Mouse (Mus musculus): Measurements from ENCODE around the gene Unc5c.

Unc5c gene

DNA sequence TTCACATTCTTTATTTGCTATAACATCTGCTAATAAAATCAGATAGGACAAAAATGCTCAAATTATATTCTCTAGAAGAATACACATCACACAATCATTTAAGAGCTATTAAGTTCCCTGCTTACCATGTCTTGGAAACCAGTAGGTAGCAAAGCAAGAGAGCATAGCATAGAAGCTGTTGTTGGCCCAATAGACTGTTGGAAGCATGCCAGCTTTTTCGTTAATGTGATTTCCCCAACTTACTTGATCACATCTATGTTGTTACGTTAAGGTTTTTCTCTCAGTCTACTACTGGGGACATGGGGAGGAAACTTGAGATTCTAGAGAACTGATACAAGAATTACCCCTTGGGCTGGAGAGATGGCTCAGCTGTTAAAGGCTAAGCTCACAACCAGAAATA is 133.0 kb downstream of the Unc5c start:
- DNase-seq (ENCODE audit: low read depth, low spot score): no peak

DNA sequence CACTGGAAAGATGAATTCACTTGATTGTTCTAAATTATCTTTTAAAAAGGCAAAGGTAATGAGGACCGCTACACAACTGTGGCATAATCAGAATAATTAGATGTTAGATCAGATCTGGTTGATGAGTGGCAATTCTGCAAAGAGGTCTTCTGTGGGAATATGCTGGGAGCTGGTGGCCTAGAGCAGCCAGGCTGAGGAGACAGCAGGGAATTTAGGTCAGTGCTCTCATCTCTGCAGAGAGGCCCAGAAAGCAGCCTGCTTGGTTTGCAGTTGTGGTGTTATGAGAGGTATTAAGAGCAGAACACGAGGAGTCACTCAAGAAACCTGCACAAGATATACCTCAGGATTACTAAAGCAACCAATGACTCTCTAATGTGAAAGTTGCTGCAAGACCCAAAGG is 133.9 kb downstream of the Unc5c start:
- DNase-seq (ENCODE audit: low read depth, low spot score): no peak

DNA sequence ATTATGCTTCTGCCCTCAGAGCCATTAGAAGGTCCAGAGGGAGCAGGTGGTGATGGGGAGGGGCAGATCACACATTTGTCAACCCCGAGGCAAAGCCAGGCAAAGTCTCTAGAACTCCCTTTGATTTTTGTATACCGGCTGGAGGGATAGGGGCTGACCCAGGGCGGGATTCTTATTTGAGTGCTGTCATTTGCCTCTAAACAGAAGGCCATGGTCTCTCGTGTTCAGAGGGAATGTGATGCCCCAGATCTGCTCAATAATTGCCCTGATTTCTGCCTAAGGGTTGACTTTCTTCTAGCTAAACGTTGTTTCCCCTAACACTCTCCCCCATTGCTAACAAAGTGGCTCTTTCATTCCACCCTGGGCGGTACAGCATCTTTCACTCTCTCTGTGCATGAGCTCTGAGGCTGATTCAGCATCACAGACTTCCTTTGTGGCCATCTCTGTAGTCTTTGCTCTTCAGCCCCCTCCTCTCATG is 136.1 kb downstream of the Unc5c start:
- no peak for DNase-seq (ENCODE audit: low read depth, low spot score)

DNA sequence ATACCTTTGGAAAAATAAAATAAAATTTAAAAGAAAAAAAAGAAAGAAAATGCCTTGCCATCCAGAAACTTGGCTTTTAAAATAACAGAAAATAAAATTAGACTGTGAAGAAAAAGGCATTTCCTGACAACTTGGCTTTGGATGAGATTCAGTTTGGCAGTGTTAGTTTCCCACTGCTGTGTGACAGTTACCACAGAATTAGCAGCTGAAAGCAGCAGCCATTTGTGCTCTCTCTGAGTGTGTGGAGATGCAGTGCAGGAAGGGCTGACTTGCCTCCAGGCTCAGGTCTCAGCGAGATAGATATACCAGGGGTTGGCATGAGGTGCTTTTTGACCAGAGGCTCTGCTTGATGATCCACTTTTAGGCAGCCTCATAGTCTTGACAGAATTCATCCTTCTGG is 151.7 kb downstream of the Unc5c start:
- DNase-seq (ENCODE audit: low read depth, low spot score): no peak

DNA sequence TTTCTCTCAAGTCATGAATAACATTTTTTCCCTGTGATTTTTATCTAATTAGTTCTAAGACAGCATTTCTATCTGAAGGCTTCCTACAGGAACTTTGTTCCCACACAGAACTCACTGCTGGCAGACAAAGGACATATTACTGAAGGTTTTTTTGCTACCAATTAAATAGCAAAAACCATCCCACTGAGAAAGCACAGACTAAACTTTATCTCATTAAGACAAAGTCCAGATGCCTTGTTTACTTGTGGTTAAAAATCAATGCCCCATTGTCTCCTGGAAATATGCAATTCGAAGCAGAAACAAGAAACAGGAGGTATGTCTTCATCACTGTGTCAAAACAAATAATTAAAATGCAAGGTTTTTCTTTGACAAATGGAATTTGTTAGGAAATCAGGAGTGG is 153.7 kb downstream of the Unc5c start:
- no peak for DNase-seq (ENCODE audit: low read depth, low spot score)

DNA sequence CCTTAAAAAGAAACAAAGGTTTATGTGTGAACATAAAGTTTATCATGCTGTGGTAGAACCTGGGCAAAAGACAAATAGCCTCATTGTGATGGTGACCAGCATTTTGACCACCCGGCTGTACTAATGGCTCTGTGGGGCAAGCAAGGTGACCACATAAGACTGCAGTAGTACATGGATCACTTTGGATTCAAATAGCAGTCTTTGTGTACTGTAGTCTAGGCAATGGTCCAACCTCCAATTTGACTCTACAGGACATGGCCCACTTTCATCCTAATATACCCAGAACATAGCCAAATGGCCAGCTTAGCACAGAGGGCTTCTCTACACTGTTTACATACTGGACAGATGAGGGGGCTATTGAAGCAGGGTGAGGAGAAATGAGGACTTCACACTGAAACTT is 156.5 kb downstream of the Unc5c start:
- DNase-seq (ENCODE audit: low read depth, low spot score): no peak

DNA sequence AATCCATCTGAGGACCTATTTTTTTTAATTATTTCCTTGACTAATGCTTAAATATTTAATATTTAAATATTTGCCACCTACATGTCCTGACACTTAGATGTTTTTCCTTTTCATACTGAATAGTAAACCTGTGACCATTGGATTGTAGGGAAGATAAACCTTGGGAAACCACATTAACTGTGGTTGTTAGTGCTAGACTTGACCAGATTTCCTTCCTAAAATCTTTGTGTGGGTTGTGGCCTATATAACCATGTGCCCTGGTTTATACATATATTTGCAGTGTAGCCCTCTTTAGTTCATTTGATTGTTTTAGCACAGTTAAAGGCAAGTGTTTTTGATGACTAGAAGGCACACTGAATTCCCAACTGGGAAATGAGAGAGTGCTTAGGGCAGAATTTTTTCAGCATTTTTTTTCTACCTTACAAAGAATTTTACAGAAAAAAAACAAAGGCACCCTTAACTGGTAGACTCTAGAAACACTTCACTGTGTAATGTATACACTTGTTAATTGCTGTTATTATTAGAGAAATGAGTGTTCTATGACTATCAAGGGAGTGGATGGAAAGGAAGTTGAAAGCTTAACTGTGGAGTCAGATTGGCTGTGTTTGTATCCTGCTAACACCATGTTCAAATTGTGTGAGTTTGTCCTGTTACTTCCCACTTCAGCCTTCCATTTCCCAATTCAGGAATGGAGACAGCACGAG is 162.1 kb downstream of the Unc5c start:
- no peak for DNase-seq (ENCODE audit: low read depth, low spot score)

DNA sequence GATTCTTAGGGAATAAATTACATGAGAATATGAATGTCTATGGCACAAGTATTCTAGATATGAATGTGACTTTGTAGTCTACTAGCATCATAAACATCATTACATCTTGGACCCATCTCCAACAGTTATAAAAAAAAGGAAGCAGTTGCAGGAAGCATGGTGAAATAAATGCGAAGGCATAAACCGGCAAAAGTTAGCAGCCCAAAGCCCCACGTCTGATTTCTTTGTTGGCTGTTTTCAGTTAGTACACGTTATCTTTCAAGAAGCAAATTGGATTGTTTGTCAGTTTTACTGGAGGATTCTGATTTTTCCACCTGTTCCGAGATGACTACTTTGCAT is 162.6 kb downstream of the Unc5c start:
- no peak for DNase-seq (ENCODE audit: low read depth, low spot score)

DNA sequence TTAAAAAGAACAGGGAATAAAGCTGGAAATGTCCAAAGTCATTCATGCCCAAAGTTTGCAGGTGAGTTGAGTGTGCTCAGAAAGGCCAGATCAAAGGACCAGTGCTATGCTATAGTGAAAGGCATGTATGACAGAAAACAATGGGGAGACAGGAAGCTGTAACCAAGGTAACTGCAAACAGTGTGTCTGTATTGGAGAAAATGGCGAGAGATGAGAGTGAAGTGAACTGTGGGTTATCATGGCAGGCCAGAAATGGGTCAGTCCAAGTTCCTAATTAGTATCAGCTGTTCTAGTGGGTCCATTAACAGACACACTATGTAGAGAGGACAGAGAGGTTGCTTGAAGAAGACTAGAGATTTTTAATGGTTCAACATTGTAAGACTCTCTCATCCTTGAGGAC is 164.4 kb downstream of the Unc5c start:
- DNase-seq (ENCODE audit: low read depth, low spot score): no peak

DNA sequence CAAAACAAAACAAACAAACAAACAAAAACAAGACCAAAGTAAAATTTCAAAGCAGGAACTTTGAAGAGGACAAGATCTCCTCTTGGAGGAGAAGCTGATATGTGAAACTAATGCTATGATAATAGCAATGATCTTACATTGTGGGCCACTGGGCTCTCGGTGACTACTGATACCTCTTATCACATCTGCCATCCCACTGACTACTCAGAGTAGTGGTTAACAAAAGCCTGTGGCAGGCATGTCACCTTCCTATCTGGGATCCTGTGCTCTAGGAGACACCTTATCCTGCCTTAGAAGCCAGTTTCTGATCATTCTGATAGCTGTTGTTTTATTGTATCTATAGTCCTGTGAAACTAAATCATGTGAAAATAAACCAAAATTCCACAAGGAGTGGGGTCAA is 172.9 kb downstream of the Unc5c start:
- DNase-seq (ENCODE audit: low read depth, low spot score): no peak

DNA sequence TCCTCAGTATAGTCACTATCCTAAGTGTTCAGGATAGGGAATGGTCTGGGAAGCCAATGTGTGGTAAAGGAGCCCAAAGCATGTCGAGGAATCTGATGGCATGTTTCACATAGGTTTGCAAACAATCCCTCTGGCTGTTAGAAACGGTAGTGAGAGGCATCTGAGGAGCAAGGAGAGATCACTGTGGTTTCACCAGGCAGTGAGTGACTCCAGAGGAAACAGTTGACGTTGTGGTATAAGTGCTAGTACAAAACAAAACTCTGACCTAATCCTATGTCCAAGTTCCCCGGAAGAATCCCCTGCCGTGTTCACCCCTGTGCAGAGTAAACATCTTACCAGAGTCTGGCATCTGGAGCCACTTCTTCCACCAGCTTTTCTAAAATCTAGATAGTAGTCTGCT is 179.2 kb downstream of the Unc5c start:
- DNase-seq (ENCODE audit: low read depth, low spot score): no peak

DNA sequence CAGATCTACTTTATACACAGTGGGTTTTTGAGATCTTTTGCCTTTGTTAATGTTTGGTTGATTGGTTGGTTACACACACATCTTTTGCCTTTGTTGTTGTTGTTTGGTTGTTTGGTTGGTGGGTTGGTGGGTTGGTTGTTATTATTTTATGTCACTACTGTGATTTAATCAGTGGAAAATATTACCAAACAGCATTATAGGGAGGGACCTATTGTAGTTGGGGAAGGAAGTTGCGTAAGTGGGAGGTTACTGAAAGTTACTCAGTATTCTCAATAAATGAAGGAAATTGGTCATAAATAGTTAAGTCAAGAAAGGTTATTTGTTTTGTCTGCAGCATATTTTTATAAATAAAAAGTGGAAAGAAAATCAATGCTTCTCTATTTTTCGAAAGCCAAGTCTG is 181.6 kb downstream of the Unc5c start:
- DNase-seq (ENCODE audit: low read depth, low spot score): no peak

DNA sequence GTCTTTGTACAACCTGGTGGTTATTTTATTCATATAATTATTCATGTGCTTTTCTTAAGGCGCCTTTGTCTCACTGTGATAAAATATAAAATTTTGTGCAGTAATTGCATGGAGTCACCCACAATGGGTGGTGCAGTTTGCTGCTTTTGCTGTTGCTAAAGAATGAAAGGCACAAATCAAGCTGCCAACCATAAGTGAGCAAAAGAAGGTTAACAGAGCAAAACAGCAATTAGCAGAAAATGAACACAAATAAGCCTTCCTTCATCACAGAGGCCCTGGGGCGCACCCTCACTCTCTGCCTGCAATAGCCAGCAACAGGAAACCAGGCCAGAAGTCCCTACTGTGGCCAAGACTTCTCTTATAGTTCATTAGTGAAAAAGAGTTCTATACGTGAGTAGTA is 185.6 kb downstream of the Unc5c start:
- no peak for DNase-seq (ENCODE audit: low read depth, low spot score)

DNA sequence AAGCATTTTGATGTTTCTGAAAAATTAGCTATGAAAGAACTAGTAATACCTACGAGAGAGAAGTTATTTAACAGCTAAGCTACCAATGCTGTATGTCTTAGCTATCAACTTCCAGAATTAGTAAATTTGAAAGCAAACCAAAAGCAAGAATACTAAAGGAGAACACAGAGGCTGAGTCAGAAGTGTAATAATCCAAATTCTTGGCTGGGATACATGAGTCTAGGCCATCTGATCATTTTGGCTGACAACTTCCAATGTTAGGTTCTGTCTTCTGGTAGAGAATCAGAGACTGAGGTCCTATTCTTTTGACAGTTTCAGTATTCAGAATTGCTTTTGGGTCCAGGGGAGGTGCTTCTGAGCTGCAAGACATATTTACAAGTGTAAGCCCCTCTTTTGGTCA is 188.9 kb downstream of the Unc5c start:
- no peak for DNase-seq (ENCODE audit: low read depth, low spot score)

DNA sequence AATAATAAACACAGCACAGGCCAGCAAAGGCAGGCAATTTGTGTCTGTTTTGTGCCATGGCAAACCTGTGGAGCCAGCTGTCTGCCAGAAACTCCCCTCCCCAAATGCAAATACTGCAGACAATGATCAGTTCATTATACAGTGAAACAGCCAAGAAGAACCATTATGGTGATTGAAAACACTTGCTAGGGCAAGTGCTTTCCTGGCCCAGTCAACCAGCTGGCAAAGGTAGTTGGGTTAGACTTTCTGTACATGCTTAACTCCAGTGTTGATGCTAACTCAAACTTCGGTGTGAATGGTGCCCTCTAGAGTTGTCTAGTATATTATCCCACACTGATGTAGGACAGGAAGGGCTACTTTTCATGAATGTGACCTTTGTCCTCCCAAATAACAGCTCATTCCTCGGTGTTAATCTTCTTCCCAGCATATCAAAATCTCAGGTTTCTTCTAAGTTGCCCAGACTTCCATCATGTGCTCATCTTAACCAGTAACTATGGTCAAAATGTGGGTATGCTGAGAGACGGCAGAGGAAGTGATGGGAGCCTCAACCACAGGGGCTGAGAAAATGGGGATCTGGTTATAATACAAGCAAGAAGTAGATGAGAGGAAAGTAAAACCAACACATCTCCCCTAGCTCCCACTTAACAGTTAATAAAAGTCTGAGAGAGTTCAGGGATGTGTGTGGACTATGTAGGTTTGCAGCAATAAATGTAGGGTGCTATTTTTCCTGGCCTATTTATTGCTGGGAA is 194.2 kb downstream of the Unc5c start:
- DNase-seq (ENCODE audit: low read depth, low spot score): no peak

DNA sequence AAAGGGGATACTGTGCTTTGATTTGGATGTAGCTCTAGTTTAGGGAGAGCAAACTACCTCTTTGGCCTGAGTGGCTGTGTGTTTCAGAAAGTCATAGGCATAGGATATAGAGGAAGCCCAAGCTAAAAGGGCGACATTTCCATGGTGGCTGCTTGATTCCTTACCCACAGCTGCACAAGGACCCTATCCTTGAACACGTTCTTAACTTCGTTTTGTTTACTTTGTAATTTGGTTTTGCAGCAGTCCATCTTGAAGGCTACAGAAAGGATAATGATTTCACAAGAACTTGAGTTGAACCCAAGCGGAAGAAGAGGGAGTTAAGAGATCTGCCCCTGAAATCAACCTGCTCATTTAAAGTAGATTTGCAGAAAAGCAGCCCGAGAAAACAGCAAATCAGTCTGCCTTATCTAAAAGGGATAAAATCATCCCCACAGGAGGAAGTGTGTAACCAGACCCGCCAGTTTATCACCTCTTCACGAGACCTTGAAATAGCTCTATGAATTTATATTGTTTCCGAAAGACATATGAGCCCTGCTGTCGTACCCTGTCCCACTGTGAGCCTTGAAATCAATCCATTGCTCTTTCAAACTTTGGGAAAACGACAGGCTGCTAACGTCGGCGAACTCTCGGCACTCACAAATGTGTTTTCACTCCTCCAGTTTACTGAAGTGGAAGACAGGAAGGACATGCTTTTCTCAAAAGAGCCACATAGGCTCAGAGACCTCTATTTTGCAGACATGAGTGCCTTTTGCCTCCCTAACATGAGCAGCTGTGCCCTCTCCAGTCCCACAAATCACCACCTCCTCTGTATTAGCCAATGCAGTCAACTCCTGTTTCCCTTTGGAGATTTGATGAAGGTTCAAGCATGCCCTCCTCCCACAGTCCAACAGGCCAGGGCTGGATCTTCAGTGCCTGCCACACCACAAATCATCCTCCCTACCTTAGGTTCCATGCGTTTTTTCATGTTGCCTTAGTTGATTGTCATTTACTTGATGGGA is 195.3 kb downstream of the Unc5c start:
- DNase-seq (ENCODE audit: low read depth, low spot score): no peak

DNA sequence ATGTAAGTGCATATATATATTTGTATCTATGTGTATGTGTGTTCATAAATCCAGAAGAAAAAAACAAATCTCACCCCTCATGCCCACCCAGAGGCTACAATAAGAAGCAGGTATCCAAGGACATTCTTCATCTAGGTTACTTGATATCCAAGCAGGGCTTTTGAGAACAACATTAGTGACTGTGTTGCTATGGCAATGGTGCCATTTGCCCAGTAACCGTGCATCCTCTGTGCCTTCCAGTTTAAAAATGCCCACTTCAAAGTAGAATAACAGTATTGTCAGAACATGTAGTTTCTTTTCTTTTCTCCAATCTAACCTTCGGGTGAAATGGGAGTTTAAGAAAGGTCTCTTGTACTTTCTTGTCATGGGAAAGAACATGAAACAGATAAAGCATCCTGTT is 224.1 kb downstream of the Unc5c start:
- no peak for DNase-seq (ENCODE audit: low read depth, low spot score)

DNA sequence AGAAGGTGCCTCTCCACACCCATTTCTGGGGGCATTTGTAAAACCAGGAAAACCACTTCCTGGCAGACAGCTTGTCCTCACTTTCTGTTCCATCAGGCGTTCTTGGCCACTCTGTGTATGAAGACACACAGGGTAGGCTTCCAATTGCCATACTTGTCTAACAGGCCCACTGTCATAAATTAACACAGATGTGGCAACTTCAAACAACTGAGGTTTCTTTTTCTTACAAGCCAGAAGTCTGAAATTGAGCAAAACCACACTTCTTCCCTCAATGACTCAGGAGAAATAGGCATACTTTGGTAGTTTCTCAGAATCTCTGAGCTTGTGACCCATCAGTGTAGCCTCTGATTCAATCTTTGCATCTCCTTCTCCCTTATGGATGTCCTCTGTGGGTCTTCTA is 225.7 kb downstream of the Unc5c start:
- DNase-seq (ENCODE audit: low read depth, low spot score): no peak

DNA sequence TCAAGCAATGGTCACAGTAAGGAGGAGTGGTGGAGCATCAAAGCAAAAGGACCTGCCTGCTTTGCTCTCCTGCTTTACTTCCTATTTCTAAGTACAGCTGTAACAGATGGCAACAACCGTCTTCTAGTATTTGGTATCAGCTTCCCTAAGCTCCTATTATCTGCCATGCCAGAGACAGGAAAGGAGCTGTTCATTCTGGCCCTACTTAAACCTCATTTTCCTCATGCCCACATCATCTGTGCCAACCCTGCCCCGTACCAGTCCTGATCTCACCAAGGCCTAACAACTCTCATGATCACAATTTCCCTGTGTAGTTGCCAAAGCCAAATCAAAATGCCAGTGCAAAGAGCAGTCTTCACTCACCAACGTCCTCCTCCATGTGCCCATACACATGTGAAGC is 226.4 kb downstream of the Unc5c start:
- no peak for DNase-seq (ENCODE audit: low read depth, low spot score)

DNA sequence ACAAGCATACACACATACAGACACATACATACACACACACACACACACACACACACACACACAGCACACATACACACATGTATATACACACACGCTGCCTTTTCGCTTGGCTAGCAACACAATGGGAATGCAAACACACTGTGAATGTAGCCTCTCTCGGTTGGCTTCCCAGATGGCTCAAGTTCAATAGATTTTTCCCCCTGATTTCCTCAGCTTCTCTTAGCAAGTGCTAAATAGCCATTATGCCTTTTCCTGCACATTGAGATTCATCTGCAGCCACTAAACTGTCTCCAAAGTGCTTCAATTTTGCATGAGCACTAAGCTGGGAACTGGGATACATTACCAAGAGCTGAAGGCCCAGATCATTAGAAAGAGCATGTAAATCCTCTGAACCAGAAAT is 226.8 kb downstream of the Unc5c start:
- no peak for DNase-seq (ENCODE audit: low read depth, low spot score)

DNA sequence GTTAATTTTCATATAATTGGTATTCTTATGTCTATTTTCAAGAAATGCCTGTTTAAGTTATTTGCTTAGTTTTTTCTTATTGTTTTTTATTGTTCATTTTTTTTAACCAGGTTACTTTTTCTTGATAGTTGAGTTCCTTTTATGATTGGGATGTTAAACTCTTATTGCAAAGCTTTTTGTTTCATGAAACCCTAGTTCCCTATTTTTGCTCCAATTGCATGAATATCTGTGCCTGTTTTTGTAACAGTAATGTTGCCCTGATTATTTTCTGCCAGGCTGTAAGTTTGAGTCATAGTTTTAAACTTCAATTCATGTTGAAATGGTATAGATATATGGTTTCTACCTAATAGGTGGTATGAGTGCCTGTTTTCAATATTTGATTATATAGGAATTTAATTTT is 234.2 kb downstream of the Unc5c start:
- no peak for DNase-seq (ENCODE audit: low read depth, low spot score)

DNA sequence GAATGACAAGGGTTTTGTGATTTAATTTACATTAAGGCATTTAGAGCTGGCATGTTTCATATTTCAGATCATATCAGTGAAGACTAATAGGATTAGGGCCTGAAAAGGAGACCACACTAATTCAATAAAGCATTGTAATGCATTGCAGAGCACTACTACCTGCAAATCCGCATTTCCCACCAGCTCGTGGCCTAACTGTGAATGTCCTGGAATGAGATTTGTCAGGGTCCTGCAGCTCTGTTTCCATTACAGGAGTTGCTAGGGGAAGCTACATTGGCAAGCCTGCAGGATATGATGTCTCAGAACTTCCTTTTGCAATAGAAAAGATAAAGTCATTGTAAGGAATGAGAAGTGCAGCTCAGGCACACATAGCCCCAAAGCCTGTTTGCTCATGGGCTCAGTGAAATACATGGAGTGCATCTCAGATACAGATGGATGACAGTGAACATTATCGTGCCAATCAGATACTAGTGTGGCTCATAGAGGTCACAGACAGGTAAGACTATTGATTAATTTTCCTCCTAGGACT is 236.4 kb downstream of the Unc5c start:
- DNase-seq (ENCODE audit: low read depth, low spot score): no peak

All from WW6 (cell line).